Mouse (Mus musculus): ENCODE results near the gene Wdr49. TPM values are rescaled to one million over a fixed set of nuclear protein-coding genes. Genes with fewer than 3 reads are reported as not detected.

Wdr49 gene
- polyA plus RNA-seq, 2 experiments = 0.09 TPM; not detected in 1

- no peak overlapping the region for H3K4me3 ChIP-seq (replicated peaks; ENCODE audit: low read length)
- H3K9ac ChIP-seq (ENCODE audit: low read depth, low read length, severe bottlenecking) = no peak overlapping the region
- no peaks in the 10 kb centered on the region for H3K27me3 ChIP-seq (ENCODE audit: control insufficient read depth, insufficient read depth, low read length)
- no peak overlapping the region for H3K4me2 ChIP-seq (replicated peaks; ENCODE audit: low read depth, low read length, severe bottlenecking)
- DNase-seq (ENCODE audit: low spot score) (no peak), ATAC-seq (ENCODE audit: low FRiP score, low read depth) (no peak)
- no peaks in the 10 kb centered on the region for H3K4me1 ChIP-seq (ENCODE audit: control insufficient read depth, insufficient read depth, low read length)
- H3K27ac ChIP-seq (replicated peaks; ENCODE audit: low read depth, low read length) = no peak overlapping the region
- no peaks in the 10 kb centered on the region for H3K36me3 ChIP-seq (ENCODE audit: control insufficient read depth, insufficient read depth, low read length)
- TF ChIP-seq POLR2A (IDR thresholded peaks at IDR 0.05; ENCODE audit: borderline replicate concordance, extremely low read depth, insufficient read depth, insufficient read length) = no peak
- 84% methylated on average over 2 of the region's 2 CpGs for WGBS
- no peaks in the 10 kb centered on the region for H3K9me3 ChIP-seq (ENCODE audit: control insufficient read depth, low read length)
These were observed 188.7 kb downstream of the Wdr49 start for GRCm38 (mm10) chr3:75293243-75293642.

GRCm38 (mm10) chr3:75277455-75277854 lies 204.5 kb downstream of the Wdr49 start:
- Histone ChIP-seq H3K4me2 (replicated peaks; ENCODE audit: low read depth, low read length, severe bottlenecking) (no peak overlapping the region), H3K27me3 (ENCODE audit: control insufficient read depth, insufficient read depth, low read length) (no peaks in the 10 kb centered on the region), H3K4me1 (ENCODE audit: control insufficient read depth, insufficient read depth, low read length) (no peaks in the 10 kb centered on the region), H3K4me3 (replicated peaks; ENCODE audit: low read length) (no peak overlapping the region), H3K36me3 (ENCODE audit: control insufficient read depth, insufficient read depth, low read length) (no peaks in the 10 kb centered on the region), H3K9me3 (ENCODE audit: control insufficient read depth, low read length) (no peaks in the 10 kb centered on the region), H3K27ac (replicated peaks; ENCODE audit: low read depth, low read length) (no peak overlapping the region), H3K9ac (ENCODE audit: low read depth, low read length, severe bottlenecking) (no peak overlapping the region)
- DNase-seq (ENCODE audit: low spot score) = no peak
- no peak for TF ChIP-seq POLR2A (IDR thresholded peaks at IDR 0.05; ENCODE audit: borderline replicate concordance, extremely low read depth, insufficient read depth, insufficient read length)
- ATAC-seq (ENCODE audit: low FRiP score, low read depth) = no peak
- WGBS = 80% methylated on average over 4 of the region's 4 CpGs

DNA sequence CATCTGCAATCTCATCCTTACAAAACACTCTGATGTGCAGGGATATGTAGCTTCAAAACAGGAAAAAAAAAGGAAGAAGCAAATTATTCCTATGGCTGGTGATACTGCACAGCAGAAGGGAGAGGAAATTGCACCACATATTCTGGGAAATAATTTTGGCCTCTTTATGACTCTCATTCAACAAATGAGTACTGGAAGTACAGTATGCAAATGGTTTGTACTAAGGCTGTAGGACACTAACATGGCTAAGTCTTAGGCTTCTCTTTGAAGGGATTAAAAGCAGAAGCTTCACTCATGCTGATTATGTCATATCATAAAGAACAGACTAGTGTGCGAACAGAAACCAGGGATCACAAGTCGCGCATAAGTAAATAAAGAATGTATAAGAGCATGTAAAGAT lies 205.4 kb downstream of the Wdr49 start:
- no peaks in the 10 kb centered on the region for H3K9me3 ChIP-seq (ENCODE audit: control insufficient read depth, low read length)
- ATAC-seq (ENCODE audit: low FRiP score, low read depth) (no peak), DNase-seq (ENCODE audit: low spot score) (no peak)
- no peak overlapping the region for H3K9ac ChIP-seq (ENCODE audit: low read depth, low read length, severe bottlenecking)
- TF ChIP-seq POLR2A (IDR thresholded peaks at IDR 0.05; ENCODE audit: borderline replicate concordance, extremely low read depth, insufficient read depth, insufficient read length) = no peak
- 94% methylated on average over 3 of the region's 3 CpGs for WGBS
- H3K4me3 ChIP-seq (replicated peaks; ENCODE audit: low read length) = no peak overlapping the region
- no peak overlapping the region for H3K27ac ChIP-seq (replicated peaks; ENCODE audit: low read depth, low read length)
- no peaks in the 10 kb centered on the region for H3K27me3 ChIP-seq (ENCODE audit: control insufficient read depth, insufficient read depth, low read length)
- H3K4me2 ChIP-seq (replicated peaks; ENCODE audit: low read depth, low read length, severe bottlenecking) = no peak overlapping the region
- H3K36me3 ChIP-seq (ENCODE audit: control insufficient read depth, insufficient read depth, low read length) = no peaks in the 10 kb centered on the region
- H3K4me1 ChIP-seq (ENCODE audit: control insufficient read depth, insufficient read depth, low read length) = no peaks in the 10 kb centered on the region

- H3K4me1 ChIP-seq (ENCODE audit: control insufficient read depth, insufficient read depth, low read length) = no peaks in the 10 kb centered on the region
- no peaks in the 10 kb centered on the region for H3K9me3 ChIP-seq (ENCODE audit: control insufficient read depth, low read length)
- no peaks in the 10 kb centered on the region for H3K36me3 ChIP-seq (ENCODE audit: control insufficient read depth, insufficient read depth, low read length)
- H3K4me2 ChIP-seq (replicated peaks; ENCODE audit: low read depth, low read length, severe bottlenecking) = no peak overlapping the region
- DNase-seq (ENCODE audit: low spot score) (no peak), ATAC-seq (ENCODE audit: low FRiP score, low read depth) (no peak)
- no peak for TF ChIP-seq POLR2A (IDR thresholded peaks at IDR 0.05; ENCODE audit: borderline replicate concordance, extremely low read depth, insufficient read depth, insufficient read length)
- no peak overlapping the region for H3K4me3 ChIP-seq (replicated peaks; ENCODE audit: low read length)
- H3K9ac ChIP-seq (ENCODE audit: low read depth, low read length, severe bottlenecking) = no peak overlapping the region
- H3K27me3 ChIP-seq (ENCODE audit: control insufficient read depth, insufficient read depth, low read length) = no peaks in the 10 kb centered on the region
- H3K27ac ChIP-seq (replicated peaks; ENCODE audit: low read depth, low read length) = no peak overlapping the region
These were observed 206.8 kb downstream of the Wdr49 start for GRCm38 (mm10) chr3:75275127-75275526.

DNA sequence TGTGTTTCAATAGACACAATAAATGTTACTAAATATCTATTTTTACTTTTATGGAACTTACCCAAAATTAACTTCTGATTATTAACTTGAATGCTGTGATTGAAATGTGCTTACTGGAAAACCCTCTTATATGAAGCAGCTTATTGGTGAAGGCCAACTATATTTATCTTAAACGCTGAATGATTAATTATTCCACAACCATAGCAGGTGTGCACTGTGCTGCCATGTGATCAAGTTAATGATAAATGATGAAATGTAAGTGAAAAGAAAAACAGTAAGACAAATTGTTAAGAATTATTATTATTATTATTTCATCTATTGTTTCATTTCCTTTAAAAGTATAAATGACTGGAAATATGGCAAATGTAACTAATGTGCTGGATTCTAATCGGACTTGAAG lies 212.0 kb downstream of the Wdr49 start, which contains the start of gene Serpini2:
Gene Serpini2, minus strand, starts transcription at position 101 of the 400 bp plus-strand sequence.
- DNase-seq (ENCODE audit: low spot score) = no peak
- TF ChIP-seq POLR2A (IDR thresholded peaks at IDR 0.05; ENCODE audit: borderline replicate concordance, extremely low read depth, insufficient read depth, insufficient read length) = no peak
- H3K27ac ChIP-seq (replicated peaks; ENCODE audit: low read depth, low read length) = no peak within 1 kb of the TSS
- no peaks in the 10 kb centered on the region for H3K9me3 ChIP-seq (ENCODE audit: control insufficient read depth, low read length)
- H3K4me3 ChIP-seq (replicated peaks; ENCODE audit: low read length) = no peak within 1 kb of the TSS
- no peak for ATAC-seq (ENCODE audit: low FRiP score, low read depth)
- H3K9ac ChIP-seq (ENCODE audit: low read depth, low read length, severe bottlenecking) = no peak within 1 kb of the TSS
- no peak within 1 kb of the TSS for H3K4me2 ChIP-seq (replicated peaks; ENCODE audit: low read depth, low read length, severe bottlenecking)
- no peaks in the 10 kb centered on the region for H3K36me3 ChIP-seq (ENCODE audit: control insufficient read depth, insufficient read depth, low read length)
- WGBS = 77% methylated on average over 2 of the region's 2 CpGs
- no peaks in the 10 kb centered on the region for H3K4me1 ChIP-seq (ENCODE audit: control insufficient read depth, insufficient read depth, low read length)
- H3K27me3 ChIP-seq (ENCODE audit: control insufficient read depth, insufficient read depth, low read length) = no peaks in the 10 kb centered on the region

DNA sequence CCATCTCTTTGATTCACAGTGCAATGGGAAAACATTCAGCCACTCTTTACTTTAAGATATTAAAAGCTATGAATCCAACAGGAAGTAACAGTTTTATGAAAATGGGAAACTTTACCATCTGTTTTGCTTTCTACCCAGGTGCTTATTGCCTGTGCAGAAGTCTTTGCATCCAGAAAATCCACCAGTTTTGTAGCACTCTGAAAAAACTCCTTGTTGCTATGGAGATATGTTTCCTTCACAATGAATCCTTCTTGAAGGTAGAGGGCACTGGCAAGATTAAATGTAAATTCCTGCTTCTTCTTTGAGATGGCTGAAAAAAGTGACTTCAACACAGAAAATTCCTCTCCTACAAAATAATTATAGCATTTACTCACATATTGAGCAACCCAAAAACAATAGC lies 222.6 kb downstream of the Wdr49 start:
- no peak overlapping the region for H3K27ac ChIP-seq (replicated peaks; ENCODE audit: low read depth, low read length)
- no peaks in the 10 kb centered on the region for H3K9me3 ChIP-seq (ENCODE audit: control insufficient read depth, low read length)
- no peak for ATAC-seq (ENCODE audit: low FRiP score, low read depth)
- H3K36me3 ChIP-seq (ENCODE audit: control insufficient read depth, insufficient read depth, low read length) = no peaks in the 10 kb centered on the region
- no peak overlapping the region for H3K9ac ChIP-seq (ENCODE audit: low read depth, low read length, severe bottlenecking)
- H3K4me3 ChIP-seq (replicated peaks; ENCODE audit: low read length) = no peak overlapping the region
- no peak for TF ChIP-seq POLR2A (IDR thresholded peaks at IDR 0.05; ENCODE audit: borderline replicate concordance, extremely low read depth, insufficient read depth, insufficient read length)
- DNase-seq (ENCODE audit: low spot score) = no peak
- H3K27me3 ChIP-seq (ENCODE audit: control insufficient read depth, insufficient read depth, low read length) = no peaks in the 10 kb centered on the region
- H3K4me1 ChIP-seq (ENCODE audit: control insufficient read depth, insufficient read depth, low read length) = no peaks in the 10 kb centered on the region
- no peak overlapping the region for H3K4me2 ChIP-seq (replicated peaks; ENCODE audit: low read depth, low read length, severe bottlenecking)

Other genes starting within 250 kb of the Wdr49 start
- not detected in 2 replicates for gene Serpini2, start 212.1 kb downstream of the Wdr49 start, polyA plus RNA-seq (2012; rRNA removed)
- gene Serpini2, start 212.1 kb downstream of the Wdr49 start, polyA plus RNA-seq (2014; fragmentation: Nextera tagmentation; extraction: Ambion mirVana) = not detected in 2 replicates
- 32.6 and 48.3 TPM in 2 replicates for gene Pdcd10, start 74.7 kb upstream of the Wdr49 start, polyA plus RNA-seq (2012; rRNA removed)
- 98.4 and 101 TPM in 2 replicates for gene Pdcd10, start 74.7 kb upstream of the Wdr49 start, polyA plus RNA-seq (2014; fragmentation: Nextera tagmentation; extraction: Ambion mirVana)
- gene Serpini1, start 75.4 kb upstream of the Wdr49 start, polyA plus RNA-seq (2012; rRNA removed) = 2.2 and 3.0 TPM in 2 replicates
- gene Serpini1, start 75.4 kb upstream of the Wdr49 start, polyA plus RNA-seq (2014; fragmentation: Nextera tagmentation; extraction: Ambion mirVana) = 4.5 and 5.1 TPM in 2 replicates

Data from limb, embryonic 14.5 days (tissue).